Mouse (Mus musculus) forebrain, embryonic 12.5 days (tissue): Measurements from ENCODE around the gene Gpr83. TPM values are rescaled to one million over a fixed set of nuclear protein-coding genes. Genes with fewer than 3 reads are reported as not detected.

ENCODE experiments used
- ATAC-seq: fragments of 200-750 bp; cut with Nextera tagmentation; 2 replicates; pipeline ENCODE4 v1.8.0; 2017; ENCODE audit warnings: moderate TSS enrichment; ENCODE audit not compliant: low FRiP score
- H3K27ac ChIP-seq: fragments of 300-500 bp; sonication (generic); 2 replicates; pipeline ENCODE4 v1.5.1; 2016; ENCODE audit warnings: mild to moderate bottlenecking
- H3K27me3 ChIP-seq: fragments of 300-500 bp; sonication (generic); 2 replicates; pipeline ENCODE4 v1.6.1; 2016; ENCODE audit warnings: mild to moderate bottlenecking
- H3K36me3 ChIP-seq: fragments of 300-500 bp; sonication (generic); replicated peaks from 2 replicates; pipeline ENCODE4 v1.6.1; 2016; ENCODE audit warnings: mild to moderate bottlenecking
- H3K4me1 ChIP-seq: fragments of 300-500 bp; sonication (generic); 2 replicates; pipeline ENCODE4 v1.6.1; 2016
- H3K4me2 ChIP-seq: fragments of 300-500 bp; sonication (generic); 2 replicates; pipeline ENCODE4 v1.6.1; 2016; ENCODE audit warnings: mild to moderate bottlenecking, moderate library complexity
- H3K4me3 ChIP-seq: fragments of 300-500 bp; sonication (generic); replicated peaks from 2 replicates; pipeline ENCODE4 v1.5.1; 2016; ENCODE audit warnings: mild to moderate bottlenecking
- H3K9ac ChIP-seq: fragments of 300-500 bp; sonication (generic); 2 replicates; pipeline ENCODE4 v1.6.1; 2016; ENCODE audit warnings: mild to moderate bottlenecking
- H3K9me3 ChIP-seq: fragments of 300-500 bp; sonication (generic); 2 replicates; pipeline ENCODE4 v1.6.1; 2016
- WGBS: fragments of 180-500 bp; shearing (Covaris S2); methylation state at CpG from one replicate; pipeline ENCODE4 v1.1.7; 2016; 5-methylcytosine and 5-hydroxymethylcytosine counted together
- polyA plus RNA-seq: library from polyadenylated mRNA; unstranded; fragments of >200 nt; fragmentation: Nextera tagmentation; extraction: Ambion mirVana; gene quantifications from 2 replicates; pipeline ENCODE4 v1.2.1, GENCODE M21; 2016

Gene Gpr83
- polyA plus RNA-seq, 1 experiment from 2014 or later, result 0.51 TPM

DNA sequence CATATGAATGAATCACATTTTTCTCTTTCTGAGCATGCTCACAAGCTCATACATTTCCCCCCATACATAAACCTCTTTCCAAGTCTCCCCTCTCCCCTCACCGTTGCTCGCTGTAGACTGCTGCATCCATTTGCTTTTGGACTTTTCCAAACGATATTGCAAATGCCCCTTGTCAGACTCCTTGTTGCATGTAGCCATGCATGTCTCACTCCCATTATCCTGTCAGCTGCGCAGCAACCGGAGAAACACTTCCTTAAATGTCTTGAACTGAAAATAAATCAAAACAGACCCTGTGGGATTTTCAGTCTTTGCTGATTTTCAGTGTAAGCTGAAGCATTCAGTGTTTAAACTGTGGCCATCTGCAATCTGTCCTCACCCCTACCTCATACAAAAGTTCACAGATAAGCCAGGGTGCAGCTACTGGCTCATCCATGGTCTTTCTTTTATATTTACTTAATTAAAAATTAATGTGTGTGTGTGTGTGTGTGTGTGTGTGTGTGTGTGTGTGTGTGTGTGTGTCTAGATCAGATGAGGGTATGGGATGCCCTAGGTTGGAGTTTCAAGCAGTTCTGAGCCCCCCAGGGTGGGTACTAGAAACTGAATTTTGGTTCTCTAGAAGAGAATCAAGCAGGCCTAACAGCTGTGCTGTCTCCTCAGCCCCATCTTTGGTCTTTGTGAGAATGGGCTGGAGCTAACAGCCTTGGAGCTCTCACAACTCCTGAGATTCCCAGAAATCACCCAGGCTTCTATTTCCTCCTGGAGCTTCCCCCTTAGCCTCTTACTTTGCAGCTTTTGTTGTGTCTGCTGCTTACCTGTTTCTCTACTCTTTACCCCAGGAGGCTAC, 59.0 kb downstream of the Gpr83 start:
- peaks cover 8% of the 10 kb centered on the region; the same call in 1 of the 2 replicates for H3K4me1 ChIP-seq
- WGBS, result 81% methylated on average over 5 of the region's 5 CpGs
- no peak for ATAC-seq

More for the DNA sequence above, 59.0 kb downstream of the Gpr83 start:
- Histone ChIP-seq H3K9ac (no peak overlapping the region), H3K9me3 (no peaks in the 10 kb centered on the region), H3K4me2 (no peak overlapping the region), H3K36me3 (no peaks in the 10 kb centered on the region), H3K4me3 (no peak overlapping the region), H3K27ac (no peak overlapping the region), H3K27me3 (no peaks in the 10 kb centered on the region)

Other genes with a start within 250 kb of the Gpr83 start
- 14.1 and 14.8 TPM in 2 replicates for gene Amotl1, start 215.2 kb upstream of the Gpr83 start, polyA plus RNA-seq
- 0.17 TPM in 1 of 2 replicates, not detected in the other for gene Piwil4, start 119.5 kb upstream of the Gpr83 start, polyA plus RNA-seq
- 1.5 TPM in 2 replicates for gene Fut4, start 107.8 kb upstream of the Gpr83 start, polyA plus RNA-seq
- 0.62 and 1.5 TPM in 2 replicates for gene 1700012B09Rik, start 89.2 kb upstream of the Gpr83 start, polyA plus RNA-seq
- gene Mre11a, start 75.6 kb upstream of the Gpr83 start, polyA plus RNA-seq, result 31.2 and 32.6 TPM in 2 replicates
- gene Ankrd49, start 75.4 kb upstream of the Gpr83 start, polyA plus RNA-seq, result 54.6 and 56.9 TPM in 2 replicates
- not detected in 2 replicates for gene Izumo1r, start 43.7 kb downstream of the Gpr83 start, polyA plus RNA-seq
- gene Panx1, start 185.3 kb downstream of the Gpr83 start, polyA plus RNA-seq, result 86.8 and 100 TPM in 2 replicates